Mouse (Mus musculus) bone marrow macrophage, adult 2 months (primary cell): ENCODE data around the gene Pvrig. TPM values are rescaled to one million over a fixed set of nuclear protein-coding genes. Genes with fewer than 3 reads are reported as not detected.
"Not testable (repeated sequence)": the region's sequence is repeated elsewhere in the genome, so short reads cannot be mapped to it uniquely, and the experiment has no call there.

Experiments
- H3K27ac ChIP-seq: 2 replicates; pipeline ENCODE4 v1.5.1; 2012; ENCODE audit warnings: low read depth, low read length; ENCODE audit not compliant: insufficient read depth
- H3K4me1 ChIP-seq: 2 replicates; pipeline ENCODE4 v1.6.1; 2012; ENCODE audit warnings: low read length; ENCODE audit not compliant: control insufficient read depth, insufficient read depth
- H3K4me3 ChIP-seq: 2 replicates; pipeline ENCODE4 v1.5.1; 2012; ENCODE audit warnings: mild to moderate bottlenecking, low read length, moderate library complexity; ENCODE audit not compliant: insufficient read depth
- CTCF ChIP-seq: IDR thresholded peaks from 2 replicates; pipeline ENCODE4 v1.5.1; 2012; ENCODE audit warnings: low read depth, mild to moderate bottlenecking, low read length, moderate library complexity
- POLR2A ChIP-seq: IDR thresholded peaks from 2 replicates; pipeline ENCODE4 v1.6.1; 2012; ENCODE audit warnings: mild to moderate bottlenecking, low read depth, low read length, borderline replicate concordance
- polyA plus RNA-seq: library from polyadenylated mRNA; stranded (reverse); fragments of >200 nt; gene quantifications from 2 replicates; pipeline ENCODE4 v1.2.4, GENCODE M21; 2012; ENCODE audit not compliant: missing spikeins, insufficient read depth, insufficient read length

Pvrig gene
- polyA plus RNA-seq = 0.86 and 1.7 TPM in 2 replicates

DNA sequence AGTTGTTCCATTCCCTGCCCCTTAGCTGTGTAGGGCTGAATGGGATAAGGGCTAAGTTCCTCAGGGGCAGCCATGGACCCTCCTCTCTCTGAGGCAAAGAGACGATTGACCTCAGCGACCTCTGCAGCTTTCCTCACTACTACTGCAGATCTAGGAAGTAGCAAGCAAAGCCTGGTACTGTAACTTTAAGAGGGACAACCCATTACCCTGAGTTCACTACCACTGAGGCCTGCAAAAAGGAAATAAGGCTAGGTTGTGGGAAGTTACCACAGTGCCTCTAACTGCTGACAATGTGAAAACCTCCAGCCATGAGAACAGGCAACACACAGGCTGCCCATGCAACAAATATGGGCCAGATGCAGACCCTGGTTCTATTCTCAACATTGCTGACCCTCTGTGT lies at the start of gene Pvrig:
Gene Pvrig (plus strand): TSS at position 301 of the 400 bp plus-strand sequence.
- Histone ChIP-seq H3K27ac (no peak within 1 kb of the TSS), H3K4me1 (peaks cover 9% of the 10 kb centered on the region), H3K4me3 (peak within 1 kb of the TSS; percentile 35)
- TF ChIP-seq POLR2A = no peak
- TF ChIP-seq CTCF = no peak

DNA sequence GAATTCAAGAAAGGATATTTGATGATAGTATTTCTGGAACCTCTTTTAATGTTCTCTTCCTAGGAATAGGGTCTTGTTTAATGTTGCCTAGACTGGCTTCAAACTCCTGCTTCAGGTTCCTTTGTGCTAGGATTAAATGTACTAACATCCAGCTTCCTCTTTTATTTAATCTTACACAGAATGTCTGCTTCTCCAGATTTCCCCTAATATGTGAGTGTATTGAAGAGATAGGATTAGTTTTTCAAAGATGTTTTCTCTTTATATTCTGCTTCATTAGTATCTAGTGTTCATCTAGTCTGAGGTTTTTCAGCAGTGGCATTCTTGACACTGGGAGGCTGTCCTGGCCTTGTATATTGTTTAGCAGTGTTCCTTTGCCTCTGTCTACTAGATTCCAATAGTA lies 47.6 kb upstream of the Pvrig start:
- no peaks in the 10 kb centered on the region for H3K4me1 ChIP-seq
- no peak overlapping the region for H3K27ac ChIP-seq
- no peak for TF ChIP-seq POLR2A
- TF ChIP-seq CTCF = no peak
- no peak overlapping the region for H3K4me3 ChIP-seq

DNA sequence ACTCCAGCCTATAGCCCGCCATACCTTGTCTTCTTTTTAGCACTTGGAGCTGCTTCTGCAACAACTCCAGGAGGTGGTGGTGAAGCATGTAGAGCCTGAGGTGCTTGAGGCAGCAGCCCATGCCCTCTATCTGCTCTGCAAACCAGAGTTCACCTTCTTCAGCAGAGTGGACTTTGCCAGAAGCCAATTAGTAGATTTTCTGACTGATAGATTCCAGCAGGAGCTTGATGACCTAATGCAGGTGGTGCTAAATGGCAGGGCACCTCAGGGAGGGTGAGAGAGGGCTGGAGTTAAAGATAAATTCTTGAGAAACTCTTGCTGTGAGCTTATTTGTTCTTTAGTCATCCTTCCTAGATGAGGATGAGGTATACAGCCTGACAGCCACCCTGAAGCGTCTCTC lies 42.1 kb upstream of the Pvrig start:
- Histone ChIP-seq H3K27ac (no peak overlapping the region), H3K4me3 (no peak overlapping the region), H3K4me1 (no peaks in the 10 kb centered on the region)
- TF ChIP-seq CTCF = no peak

DNA sequence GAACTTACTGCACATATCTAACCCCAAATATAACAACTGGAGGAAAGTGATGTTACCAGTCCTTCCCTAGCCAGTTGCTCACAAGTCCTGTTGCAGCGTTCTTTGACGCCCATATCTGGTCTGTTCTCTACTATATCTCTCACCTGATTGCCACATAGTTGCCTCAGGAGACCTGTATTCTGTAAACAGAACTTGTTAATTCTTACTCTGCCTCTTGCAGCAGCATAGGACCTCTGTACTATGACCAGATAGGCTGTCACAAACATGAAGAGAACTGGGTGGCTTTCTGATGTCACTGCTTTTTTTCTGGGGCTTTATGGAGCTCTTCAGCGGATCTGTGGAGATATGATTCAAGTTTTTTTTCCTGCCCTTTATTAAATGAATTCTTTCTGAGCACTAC lies 29.0 kb upstream of the Pvrig start:
- Histone ChIP-seq H3K4me1 (no peaks in the 10 kb centered on the region), H3K4me3 (no peak overlapping the region), H3K27ac (no peak overlapping the region)
- TF ChIP-seq POLR2A (no peak), CTCF (no peak)

DNA sequence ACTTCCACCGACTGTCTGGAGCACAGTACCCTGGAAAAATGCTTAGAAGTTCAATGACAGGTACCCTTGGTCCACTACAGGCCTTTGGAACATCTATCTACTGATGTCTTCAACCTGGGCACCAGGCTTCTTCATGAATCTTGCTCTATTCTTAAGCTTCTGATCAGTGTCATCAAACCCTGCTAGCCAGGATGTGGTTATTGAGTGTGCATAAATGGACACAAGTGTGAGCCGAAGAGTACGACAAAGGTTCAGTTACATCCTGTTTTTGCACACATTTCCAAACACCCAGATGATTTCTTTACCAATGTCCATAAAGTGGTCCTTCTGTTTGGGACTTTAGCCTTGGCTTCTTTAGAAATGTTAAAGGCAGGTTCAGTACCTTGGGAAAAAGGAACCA lies 1.5 kb downstream of the Pvrig start:
- peaks cover 9% of the 10 kb centered on the region for H3K4me1 ChIP-seq
- H3K4me3 ChIP-seq = no peak overlapping the region
- TF ChIP-seq POLR2A (no peak), CTCF (no peak)
- no peak overlapping the region for H3K27ac ChIP-seq

DNA sequence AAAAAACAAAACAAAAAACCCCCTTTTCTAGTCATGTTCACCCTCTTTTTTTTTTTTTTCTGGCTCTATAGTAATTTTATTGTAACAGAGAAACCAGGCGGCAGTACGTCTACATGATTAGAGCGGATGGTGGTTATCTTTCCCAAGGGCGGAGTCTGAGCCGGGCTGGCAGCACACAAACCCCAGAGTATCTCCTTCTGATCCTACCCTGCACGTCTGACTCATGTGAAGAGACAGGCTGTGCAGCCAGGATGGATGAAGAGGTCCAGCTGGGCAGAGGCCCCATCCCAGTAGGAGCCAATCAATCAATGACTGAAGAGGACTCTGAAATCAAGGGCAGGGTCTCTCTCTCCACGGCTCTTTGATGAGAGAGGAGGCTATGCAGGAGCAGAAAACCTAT lies 21.4 kb downstream of the Pvrig start:
- H3K4me1 ChIP-seq, H3K4me3 ChIP-seq, H3K27ac ChIP-seq: not testable (repeated sequence)

DNA sequence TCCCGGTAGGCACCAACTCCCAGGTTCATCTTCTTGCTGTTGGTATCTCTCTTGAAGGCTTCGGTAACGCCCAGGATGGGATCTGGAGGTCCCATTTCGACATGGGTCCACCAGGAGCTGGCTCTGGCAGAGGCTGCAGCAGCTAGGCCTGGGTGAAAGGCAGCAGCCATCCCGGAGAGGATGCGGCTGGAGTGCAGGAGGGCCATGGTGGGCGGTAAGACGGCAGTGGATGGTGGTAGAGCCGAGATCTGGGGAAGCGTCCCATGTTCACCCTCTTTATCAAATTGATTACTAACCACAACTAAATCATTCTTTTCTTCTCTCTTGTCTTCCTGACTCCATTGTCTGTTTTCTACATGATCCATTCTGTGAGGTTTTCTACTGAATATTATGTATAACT lies 23.6 kb downstream of the Pvrig start:
- H3K4me1 ChIP-seq, H3K4me3 ChIP-seq, H3K27ac ChIP-seq: not testable (repeated sequence)

Other genes starting within 250 kb of the Pvrig start
- gene Zscan21, start 225.1 kb upstream of the Pvrig start, polyA plus RNA-seq = 14.0 and 15.0 TPM in 2 replicates
- 5.8 and 6.8 TPM in 2 replicates for gene Zfp113, start 186.2 kb upstream of the Pvrig start, polyA plus RNA-seq
- gene Cops6, start 180.9 kb upstream of the Pvrig start, polyA plus RNA-seq = 77.7 and 82.3 TPM in 2 replicates
- 34.1 and 40.5 TPM in 2 replicates for gene Ap4m1, start 170.0 kb upstream of the Pvrig start, polyA plus RNA-seq
- 34.6 and 46.6 TPM in 2 replicates for gene Mcm7, start 169.5 kb upstream of the Pvrig start, polyA plus RNA-seq
- gene Taf6, start 154.5 kb upstream of the Pvrig start, polyA plus RNA-seq = 26.5 and 33.3 TPM in 2 replicates
- 28.2 and 37.3 TPM in 2 replicates for gene Cnpy4, start 154.5 kb upstream of the Pvrig start, polyA plus RNA-seq
- 5.4 and 5.8 TPM in 2 replicates for gene Mblac1, start 147.6 kb upstream of the Pvrig start, polyA plus RNA-seq
- gene Nxpe5, start 116.1 kb upstream of the Pvrig start, polyA plus RNA-seq = 40.8 and 43.3 TPM in 2 replicates
- gene Lamtor4, start 86.5 kb upstream of the Pvrig start, polyA plus RNA-seq = 96.8 and 106 TPM in 2 replicates
- 83.8 and 85.1 TPM in 2 replicates for gene BC037034, start 77.9 kb upstream of the Pvrig start, polyA plus RNA-seq
- not detected in 2 replicates for gene Gal3st4, start 69.1 kb upstream of the Pvrig start, polyA plus RNA-seq
- gene Gm43720, start 62.0 kb upstream of the Pvrig start, polyA plus RNA-seq = not detected in 2 replicates
- gene Gpc2, start 62.0 kb upstream of the Pvrig start, polyA plus RNA-seq = 2.9 and 3.3 TPM in 2 replicates
- gene Stag3, start 61.7 kb upstream of the Pvrig start, polyA plus RNA-seq = 3.0 and 4.0 TPM in 2 replicates
- gene Zfp157, start 99.5 kb downstream of the Pvrig start, polyA plus RNA-seq = 15.0 and 15.6 TPM in 2 replicates
- not detected in 2 replicates for gene 1700123K08Rik, start 222.8 kb downstream of the Pvrig start, polyA plus RNA-seq